Mouse (Mus musculus) urinary bladder, postnatal 10 days (tissue): Measurements from ENCODE around the gene Abcg4.

Source experiments
- DNase-seq: peaks from one replicate; pipeline ENCODE4 v3.0.0; 2022; ENCODE audit warnings: low spot score

The Abcg4 gene

DNA sequence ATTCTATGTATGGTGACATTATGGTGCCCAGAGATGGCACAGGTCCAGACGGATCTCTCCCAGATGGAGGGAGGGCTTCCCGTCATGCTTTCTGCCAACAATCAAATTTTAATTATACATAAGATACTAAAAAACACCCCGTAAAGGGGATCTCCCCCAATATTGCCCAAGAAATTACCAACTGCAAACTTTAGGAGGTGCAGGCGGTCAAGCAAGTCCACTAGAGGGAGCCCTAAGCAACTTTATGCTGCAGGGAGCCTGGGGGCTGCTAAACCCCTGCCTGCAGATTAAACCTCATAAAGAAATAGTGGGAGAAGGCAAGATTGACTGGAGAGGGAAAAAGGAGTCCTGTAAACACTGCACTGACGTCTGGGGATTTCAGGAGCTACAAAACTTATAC is 49.0 kb downstream of the Abcg4 start:
- DNase-seq, result no peak

GRCm38 (mm10) chr9:44238501-44239190 is 49.8 kb downstream of the Abcg4 start:
- DNase-seq, result no peak

DNA sequence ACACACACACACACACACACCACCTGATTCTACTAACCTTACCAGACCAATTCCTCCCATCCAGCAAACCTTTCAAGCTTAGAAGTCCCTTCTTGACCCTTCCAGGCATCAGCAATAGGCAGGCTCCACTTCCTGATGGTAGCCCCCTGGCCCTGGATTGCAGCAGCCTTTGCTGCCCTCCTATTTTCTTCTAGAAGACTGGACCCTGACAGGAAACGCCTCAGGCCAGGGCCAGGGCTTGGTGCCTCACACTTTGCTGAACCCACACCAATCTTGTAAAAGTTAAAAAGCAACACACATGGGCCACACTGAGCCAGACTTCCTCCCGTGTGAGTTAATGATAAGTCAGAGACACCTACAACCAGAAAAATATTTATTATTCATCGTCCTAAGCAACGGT is 51.3 kb downstream of the Abcg4 start:
- no peak for DNase-seq

- no peak for DNase-seq
These were observed 51.8 kb downstream of the Abcg4 start for GRCm38 (mm10) chr9:44236601-44237000.

GRCm38 (mm10) chr9:44234479-44235427 is 53.7 kb downstream of the Abcg4 start:
- DNase-seq, result no peak

- peak; percentile 98 for DNase-seq
These were observed 54.5 kb downstream of the Abcg4 start, which contains the start of gene Cbl for GRCm38 (mm10) chr9:44233802-44234478. Gene Cbl (minus strand): TSS chr9:44234049.

GRCm38 (mm10) chr9:44233021-44233801 is 55.2 kb downstream of the Abcg4 start:
- DNase-seq, result no peak

- DNase-seq, result no peak
These were observed 56.8 kb downstream of the Abcg4 start for GRCm38 (mm10) chr9:44231609-44232008.

DNA sequence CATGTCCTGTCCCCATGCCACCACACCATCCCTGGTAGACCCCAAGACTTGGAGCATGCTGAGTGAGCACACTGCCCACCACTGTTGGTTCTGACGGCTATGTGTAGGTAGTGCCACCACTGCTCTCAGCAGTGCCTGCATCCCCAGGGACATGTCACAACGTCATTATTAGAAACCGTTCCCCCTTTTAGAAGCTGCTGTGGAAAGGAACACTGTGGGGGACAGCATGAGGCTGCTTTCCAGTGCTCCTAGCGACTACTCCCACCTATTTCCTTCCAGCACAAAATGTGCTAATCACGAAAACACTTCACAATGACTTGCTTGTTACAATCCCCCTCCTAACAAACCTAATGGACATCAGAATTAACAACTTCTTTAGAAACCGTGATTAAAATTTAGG is 62.4 kb downstream of the Abcg4 start:
- DNase-seq, result no peak
